Mouse (Mus musculus) embryonic facial prominence, embryonic 13.5 days (tissue): ENCODE data around the gene Duxbl2. TPM values are rescaled to one million over a fixed set of nuclear protein-coding genes. Genes with fewer than 3 reads are reported as not detected.
"Not testable (repeated sequence)": the region's sequence is repeated elsewhere in the genome, so short reads cannot be mapped to it uniquely, and the experiment has no call there.

Experiments used
- ATAC-seq: fragments of 200-750 bp; cut with Nextera tagmentation; 2 replicates; pipeline ENCODE4 v1.8.0; 2017; ENCODE audit warnings: low read depth; ENCODE audit not compliant: insufficient number of reproducible peaks, insufficient read depth, low FRiP score, low TSS enrichment
- H3K27ac ChIP-seq: fragments of 300-500 bp; sonication (generic); 2 replicates; pipeline ENCODE4 v1.5.1; 2015; ENCODE audit warnings: moderate library complexity, mild to moderate bottlenecking, inconsistent platforms
- H3K27me3 ChIP-seq: fragments of 300-500 bp; sonication (generic); 2 replicates; pipeline ENCODE4 v1.6.1; 2015; ENCODE audit warnings: mild to moderate bottlenecking, inconsistent platforms
- H3K36me3 ChIP-seq: fragments of 300-500 bp; sonication (generic); 2 replicates; pipeline ENCODE4 v1.6.1; 2015; ENCODE audit warnings: mild to moderate bottlenecking, inconsistent platforms
- H3K4me1 ChIP-seq: fragments of 300-500 bp; sonication (generic); 2 replicates; pipeline ENCODE4 v1.6.1; 2015; ENCODE audit warnings: inconsistent platforms
- H3K4me2 ChIP-seq: fragments of 300-500 bp; sonication (generic); 2 replicates; pipeline ENCODE4 v1.6.1; 2015; ENCODE audit warnings: moderate library complexity, mild to moderate bottlenecking, inconsistent platforms
- H3K4me3 ChIP-seq: fragments of 300-500 bp; sonication (generic); 2 replicates; pipeline ENCODE4 v1.5.1; 2015; ENCODE audit warnings: mild to moderate bottlenecking, inconsistent platforms
- H3K9ac ChIP-seq: fragments of 300-500 bp; sonication (generic); 2 replicates; pipeline ENCODE4 v1.6.1; 2015; ENCODE audit warnings: mild to moderate bottlenecking, inconsistent platforms
- H3K9me3 ChIP-seq: fragments of 300-500 bp; sonication (generic); 2 replicates; pipeline ENCODE4 v1.6.1; 2016; ENCODE audit warnings: inconsistent platforms
- WGBS: fragments of 180-500 bp; shearing (Covaris S2); methylation state at CpG from one replicate; pipeline ENCODE4 v1.1.7; 2015; ENCODE audit warnings: mixed read lengths; 5-methylcytosine and 5-hydroxymethylcytosine counted together
- polyA plus RNA-seq: library from polyadenylated mRNA; unstranded; fragments of >200 nt; fragmentation: Nextera tagmentation; extraction: Ambion mirVana; gene quantifications from 2 replicates; pipeline ENCODE4 v1.2.1, GENCODE M21; 2015

Duxbl2 gene
- polyA plus RNA-seq, 1 experiment from 2014 or later = not detected

DNA sequence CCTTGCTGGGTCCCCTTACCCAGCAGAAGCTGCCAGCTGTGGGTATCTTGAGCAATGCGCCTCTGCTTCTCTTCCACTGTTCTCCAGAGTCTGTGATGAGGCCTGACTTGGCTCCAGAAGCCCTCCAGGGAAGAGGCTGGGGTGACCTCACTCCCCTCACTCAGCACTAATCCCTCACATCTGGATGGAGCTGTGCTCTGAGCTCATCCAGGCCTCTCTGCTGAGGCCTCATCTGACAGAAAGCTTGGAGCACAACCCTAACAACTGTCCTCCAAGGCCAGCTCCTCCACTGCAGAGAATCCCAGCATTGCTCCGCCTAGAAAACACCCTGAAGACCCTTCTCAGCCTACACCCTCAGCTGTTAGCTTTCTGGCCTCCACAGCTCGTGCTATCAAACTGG lies 55.8 kb downstream of the Duxbl2 start:
- not testable (repeated sequence) for H3K4me3 ChIP-seq, H3K27ac ChIP-seq, H3K9me3 ChIP-seq, H3K4me2 ChIP-seq, H3K4me1 ChIP-seq, H3K36me3 ChIP-seq, H3K27me3 ChIP-seq, ATAC-seq, H3K9ac ChIP-seq
- no CpG with 5 or more reads among the region's 3 CpGs for WGBS

DNA sequence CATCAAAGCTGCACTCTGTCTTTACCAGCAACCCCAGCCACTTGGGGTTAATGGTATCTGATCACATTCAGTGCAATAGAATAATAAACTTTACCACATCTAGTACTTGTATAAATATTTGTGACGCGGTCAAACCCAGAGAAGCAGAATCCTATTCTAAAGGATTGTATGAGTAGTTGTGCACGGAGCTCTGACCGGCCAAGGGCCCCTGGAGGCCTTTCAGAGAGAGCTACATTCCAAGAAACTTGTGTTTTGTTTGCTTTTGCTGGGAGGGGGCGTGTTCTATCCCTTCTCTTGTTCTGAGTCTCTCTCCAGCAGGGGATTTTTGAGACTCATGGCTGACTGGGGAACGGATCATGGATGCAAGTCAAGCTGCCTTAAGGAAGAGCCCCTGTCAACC lies 56.9 kb downstream of the Duxbl2 start:
- not testable (repeated sequence) for H3K9me3 ChIP-seq, H3K36me3 ChIP-seq, H3K27me3 ChIP-seq, H3K4me2 ChIP-seq, H3K9ac ChIP-seq, H3K27ac ChIP-seq, ATAC-seq, H3K4me3 ChIP-seq, H3K4me1 ChIP-seq
- no CpG with 5 or more reads among the region's 6 CpGs for WGBS

Other genes starting within 250 kb of the Duxbl2 start
- gene Plac9a, start 215.2 kb upstream of the Duxbl2 start, polyA plus RNA-seq = 1.7 TPM in 1 of 2 replicates, not detected in the other
- 2.5 and 3.2 TPM in 2 replicates for gene Tmem254a, start 190.7 kb upstream of the Duxbl2 start, polyA plus RNA-seq
- not detected in 2 replicates for gene Cphx1, start 180.0 kb upstream of the Duxbl2 start, polyA plus RNA-seq
- gene Duxbl1, start 139.8 kb upstream of the Duxbl2 start, polyA plus RNA-seq = 2.4 and 2.7 TPM in 2 replicates
- 5.9 and 7.7 TPM in 2 replicates for gene Gm9780, start 75.6 kb upstream of the Duxbl2 start, polyA plus RNA-seq
- 34.0 and 35.7 TPM in 2 replicates for gene Tmem254c, start 51.0 kb upstream of the Duxbl2 start, polyA plus RNA-seq
- not detected in 2 replicates for gene Cphx2, start 36.8 kb upstream of the Duxbl2 start, polyA plus RNA-seq
- gene Cphx3, start 36.1 kb upstream of the Duxbl2 start, polyA plus RNA-seq = not detected in 2 replicates
- gene Plac9b, start 64.1 kb downstream of the Duxbl2 start, polyA plus RNA-seq = 4.0 and 5.3 TPM in 2 replicates
- gene Tmem254b, start 88.7 kb downstream of the Duxbl2 start, polyA plus RNA-seq = 24.1 and 28.2 TPM in 2 replicates
- 2.9 and 3.8 TPM in 2 replicates for gene Duxbl3, start 139.6 kb downstream of the Duxbl2 start, polyA plus RNA-seq